1 mouse cellular context compared by ENCODE assay signal in the genomic region with DNA sequence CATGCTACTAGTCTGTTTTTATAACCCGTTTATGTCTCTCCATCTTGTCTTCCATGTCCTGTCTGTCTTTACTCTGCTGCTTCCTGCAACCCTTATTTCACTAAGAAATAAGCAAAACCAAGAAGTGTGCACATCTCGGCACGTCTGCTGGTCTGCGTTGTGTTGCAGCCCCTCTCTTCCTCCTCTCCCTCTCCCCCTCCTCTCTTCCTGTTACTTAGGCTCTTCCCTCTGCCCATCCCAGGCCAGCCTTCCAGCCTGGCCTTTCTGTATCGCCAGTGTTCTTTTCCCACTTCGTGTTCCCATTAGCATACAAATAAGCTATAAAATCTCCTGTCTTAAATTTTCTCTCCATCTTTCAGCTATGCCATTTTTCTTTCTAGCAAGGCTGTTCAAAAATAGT.
TF ChIP-seq lines count a peak whose summit lies in the region.

No protein-coding gene starts in this region.

TF ChIP-seq in CH12.LX, 34 proteins besides CTCF, POLR2A, EP300 and RAD21:
- TF ChIP-seq NRF1 (IDR thresholded peaks at IDR 0.05; ENCODE audit: low read depth, low read length): no peak
- no peak for TF ChIP-seq USF2 (conservative IDR thresholded peaks at IDR 0.05; ENCODE audit: low read depth, low read length)
- TF ChIP-seq ZC3H11A (IDR thresholded peaks at IDR 0.05; ENCODE audit: low read depth, low read length): no peak
- TF ChIP-seq MXI1 (IDR thresholded peaks at IDR 0.05; ENCODE audit: low read depth, low read length): no peak
- no peak for TF ChIP-seq PAX5 (IDR thresholded peaks at IDR 0.05; ENCODE audit: low read length)
- no peak for TF ChIP-seq CHD2 (IDR thresholded peaks at IDR 0.05; ENCODE audit: low read length)
- no peak for TF ChIP-seq ELF1 (IDR thresholded peaks at IDR 0.05; ENCODE audit: low read depth, low read length)
- TF ChIP-seq MAZ (IDR thresholded peaks at IDR 0.05; ENCODE audit: low read depth, low read length): no peak
- no peak for TF ChIP-seq CHD1 (IDR thresholded peaks at IDR 0.05; ENCODE audit: low read depth, low read length)
- no peak for TF ChIP-seq NELFE (IDR thresholded peaks at IDR 0.05; ENCODE audit: low read depth, low read length)
- TF ChIP-seq IRF4 (IDR thresholded peaks at IDR 0.05; ENCODE audit: low read depth, low read length): no peak
- TF ChIP-seq TBP (conservative IDR thresholded peaks at IDR 0.05; ENCODE audit: low read depth, low read length): no peak
- TF ChIP-seq SMC3 (IDR thresholded peaks at IDR 0.05; ENCODE audit: low read depth, low read length): no peak
- TF ChIP-seq TCF12 (IDR thresholded peaks at IDR 0.05; ENCODE audit: low read depth, low read length): no peak
- no peak for TF ChIP-seq MAFK (IDR thresholded peaks at IDR 0.05; ENCODE audit: insufficient replicate concordance, low read length)
- TF ChIP-seq ETS1 (conservative IDR thresholded peaks at IDR 0.05; ENCODE audit: low read depth, low read length): no peak
